Mouse (Mus musculus) gastrocnemius, adult 18-20 months (tissue): Measurements from ENCODE around the gene Plcz1. TPM values are rescaled to one million over a fixed set of nuclear protein-coding genes. Genes with fewer than 3 reads are reported as not detected.
A peak's percentile ranks its signal among the peaks of the same experiment; 100 is the strongest.

Source experiments
- DNase-seq: peaks from one replicate; pipeline ENCODE4 v3.0.0; 2021; ENCODE audit warnings: low spot score
- long read RNA-seq, 2 experiments: library from polyadenylated mRNA; stranded (forward); transcript quantifications; one replicate each; pipeline ENCODE4 v2.0.0; 2021
- total RNA-seq, 2 experiments: library from RNA; stranded (reverse); gene quantifications; 2 replicates each; pipeline ENCODE4 v1.2.3; 2021

Gene Plcz1
- not detected for total RNA-seq
- long read RNA-seq, experiment 1: 0 reads
- long read RNA-seq, experiment 2: 0 reads

GRCm38 (mm10) chr6:140041357-140041756, at the start of gene Plcz1:
TSS of gene Plcz1 (minus strand) at chr6:140041457.
- no peak for DNase-seq

DNA sequence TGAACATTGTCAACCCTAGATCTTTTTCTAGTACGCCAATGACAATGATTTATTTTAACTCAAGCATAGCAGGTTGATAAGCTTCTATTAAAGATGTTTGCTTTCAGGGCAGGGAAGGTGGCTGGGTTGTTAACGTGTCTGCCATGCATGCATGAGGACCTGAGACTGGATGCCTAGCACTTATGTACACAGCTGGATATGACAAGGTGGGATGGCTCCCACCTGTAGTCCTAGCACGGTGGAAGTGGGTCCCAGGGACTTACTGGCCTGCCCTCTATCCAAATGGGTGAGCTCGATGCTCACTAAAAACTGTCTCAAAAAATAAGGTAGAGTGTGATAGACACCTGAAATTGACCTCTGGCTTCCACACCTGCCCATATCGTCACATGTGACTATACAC, 48.6 kb upstream of the Plcz1 start:
- DNase-seq: no peak

- no peak for DNase-seq
These were observed 40.5 kb upstream of the Plcz1 start for GRCm38 (mm10) chr6:140081739-140082138.

DNA sequence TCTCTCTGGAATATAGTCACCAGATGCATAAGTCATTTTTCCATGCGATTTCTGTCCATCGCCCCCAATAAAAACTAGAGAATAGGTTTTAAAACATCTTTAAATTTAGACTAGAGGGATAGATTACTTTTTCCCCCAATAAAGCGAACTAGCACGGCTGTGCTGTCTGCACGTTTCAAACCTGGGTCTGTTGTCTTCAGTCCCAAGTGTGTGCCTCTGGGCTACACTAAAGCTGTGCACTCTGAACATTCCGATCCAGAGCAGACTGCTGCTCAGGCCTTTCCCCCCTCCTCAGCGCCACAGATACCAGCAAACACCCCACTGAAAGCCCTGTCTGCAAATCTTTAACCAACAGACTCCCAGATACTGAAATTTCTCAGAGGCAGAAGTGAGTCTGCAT, 39.7 kb upstream of the Plcz1 start:
- DNase-seq: no peak

DNA sequence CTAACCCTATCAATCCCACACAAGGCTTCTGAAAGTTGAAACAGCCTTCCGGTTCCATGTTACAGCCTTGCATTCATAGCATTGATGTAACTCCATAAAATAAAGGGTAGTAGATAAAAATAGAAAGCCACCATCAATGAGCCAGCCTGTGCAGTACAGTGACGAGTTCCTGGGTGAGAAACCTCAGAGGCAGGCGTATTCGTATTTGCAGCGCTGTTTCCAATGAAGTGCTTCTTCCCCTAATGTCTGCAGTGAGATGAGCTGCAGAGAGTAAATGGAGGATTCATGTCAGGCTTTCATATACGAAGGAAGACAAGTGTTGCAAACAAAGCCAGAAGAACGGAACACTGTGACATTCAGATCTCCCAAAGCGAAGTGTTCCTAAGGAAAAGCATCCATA, 27.9 kb upstream of the Plcz1 start:
- no peak for DNase-seq

- no peak for DNase-seq
These were observed 13.1 kb upstream of the Plcz1 start for GRCm38 (mm10) chr6:140054271-140054928.

GRCm38 (mm10) chr6:140051476-140051875, 10.2 kb upstream of the Plcz1 start:
- peak; percentile 47 for DNase-seq

- no peak for DNase-seq
These were observed 305 bp downstream of the Plcz1 start, which contains the start of gene Capza3 for GRCm38 (mm10) chr6:140040952-140041351. TSS of gene Capza3 (plus strand) at chr6:140041252.

DNA sequence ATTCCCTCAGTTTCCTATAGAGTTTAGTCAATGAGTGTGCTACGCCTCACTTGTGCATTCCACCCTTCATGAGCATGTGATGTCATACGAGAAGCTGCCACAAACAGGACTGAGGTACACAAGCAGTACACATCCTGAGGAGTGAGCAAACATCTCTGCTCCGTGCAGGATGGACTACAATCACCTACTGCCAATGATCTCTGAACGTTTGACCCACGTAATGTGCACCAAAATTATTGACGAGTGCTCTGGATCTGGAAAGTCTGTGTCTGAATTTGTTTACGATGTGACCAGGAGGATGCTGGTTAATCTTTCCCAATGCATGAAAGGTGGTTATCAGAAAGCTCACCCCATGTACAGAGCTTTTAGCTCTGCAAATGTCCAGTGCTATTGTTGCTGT, 16.9 kb downstream of the Plcz1 start:
- DNase-seq: no peak

DNA sequence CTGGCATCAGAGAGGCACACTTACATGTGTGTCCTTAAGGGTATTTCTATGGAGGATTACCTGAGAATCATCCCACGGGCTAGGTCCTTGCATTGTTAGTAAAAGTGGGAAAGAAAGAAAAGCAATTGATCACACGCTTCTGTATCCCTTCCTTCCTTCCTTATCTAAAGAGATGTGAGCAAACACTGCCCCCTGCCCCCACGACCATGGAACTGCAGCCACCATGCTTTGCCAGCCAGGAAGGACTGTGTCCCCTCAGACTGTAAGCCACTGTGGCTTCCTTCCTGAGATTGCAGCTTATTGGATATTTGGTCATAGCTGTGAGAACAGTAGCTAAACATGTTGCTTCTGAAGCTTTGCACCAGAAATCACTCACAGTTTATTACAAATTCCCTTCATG, 36.1 kb downstream of the Plcz1 start:
- DNase-seq: no peak

- no peak for DNase-seq
These were observed 51.7 kb downstream of the Plcz1 start for GRCm38 (mm10) chr6:139989597-139989996.

GRCm38 (mm10) chr6:139989075-139989474, 52.2 kb downstream of the Plcz1 start:
- DNase-seq: no peak

DNA sequence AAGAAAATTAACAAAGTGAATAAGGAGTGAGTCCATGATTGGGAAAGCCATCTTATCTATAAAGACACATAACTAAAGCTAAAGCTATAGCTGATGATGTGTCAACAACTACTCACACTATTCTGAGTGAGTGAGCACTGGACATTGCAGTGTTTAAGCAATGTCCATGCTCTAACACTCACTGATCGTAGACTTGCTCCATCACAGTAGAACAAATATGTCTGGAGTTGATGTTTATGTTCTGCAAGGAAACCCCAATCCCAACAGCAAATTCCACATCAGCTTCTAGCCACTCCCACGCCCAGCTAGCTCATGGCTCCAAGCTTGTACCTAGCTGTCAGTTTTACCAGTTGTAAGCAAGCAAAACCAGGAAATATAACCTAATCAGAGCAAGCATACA, 54.7 kb downstream of the Plcz1 start:
- DNase-seq: no peak

DNA sequence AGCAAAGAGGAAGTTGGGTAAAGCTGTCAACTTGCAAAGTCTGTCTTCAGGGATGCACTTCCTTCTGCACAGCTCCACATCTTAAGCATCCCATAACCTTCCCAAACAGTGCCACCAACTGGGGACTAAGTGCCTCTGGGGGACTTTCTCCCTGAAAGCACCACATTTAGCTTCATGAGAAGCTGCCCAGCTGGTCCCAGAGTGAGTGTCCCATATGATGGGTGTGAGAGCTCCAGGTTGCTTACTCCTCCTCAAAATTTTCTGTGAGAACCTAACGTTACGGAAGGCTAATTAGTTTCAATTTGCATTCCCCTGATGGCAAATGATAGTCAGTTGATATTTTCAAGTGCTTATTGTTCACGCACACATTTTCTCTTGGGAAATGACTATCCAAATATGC, 57.2 kb downstream of the Plcz1 start:
- no peak for DNase-seq

GRCm38 (mm10) chr6:139981061-139981460, 60.2 kb downstream of the Plcz1 start:
- DNase-seq: no peak

GRCm38 (mm10) chr6:139978114-139978513, 63.1 kb downstream of the Plcz1 start:
- no peak for DNase-seq

DNA sequence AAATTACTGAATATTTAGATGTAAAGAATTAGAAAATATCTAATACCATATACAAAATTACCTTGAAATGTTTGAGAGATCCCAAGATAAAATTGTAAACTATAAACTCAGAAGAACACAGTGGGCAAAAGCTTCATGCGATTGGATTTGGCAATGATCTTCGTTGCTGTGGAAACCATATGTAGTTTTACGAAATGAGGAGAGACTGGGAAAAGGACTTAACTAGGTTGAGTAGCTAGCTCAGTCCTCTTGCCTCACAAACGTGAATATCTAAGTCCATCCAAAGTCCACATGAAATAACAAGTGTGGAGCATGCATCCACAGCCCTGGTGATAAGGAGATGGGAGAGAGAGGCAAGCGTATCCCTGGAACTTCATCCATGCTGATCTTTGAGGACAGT, 66.6 kb downstream of the Plcz1 start:
- no peak for DNase-seq

DNA sequence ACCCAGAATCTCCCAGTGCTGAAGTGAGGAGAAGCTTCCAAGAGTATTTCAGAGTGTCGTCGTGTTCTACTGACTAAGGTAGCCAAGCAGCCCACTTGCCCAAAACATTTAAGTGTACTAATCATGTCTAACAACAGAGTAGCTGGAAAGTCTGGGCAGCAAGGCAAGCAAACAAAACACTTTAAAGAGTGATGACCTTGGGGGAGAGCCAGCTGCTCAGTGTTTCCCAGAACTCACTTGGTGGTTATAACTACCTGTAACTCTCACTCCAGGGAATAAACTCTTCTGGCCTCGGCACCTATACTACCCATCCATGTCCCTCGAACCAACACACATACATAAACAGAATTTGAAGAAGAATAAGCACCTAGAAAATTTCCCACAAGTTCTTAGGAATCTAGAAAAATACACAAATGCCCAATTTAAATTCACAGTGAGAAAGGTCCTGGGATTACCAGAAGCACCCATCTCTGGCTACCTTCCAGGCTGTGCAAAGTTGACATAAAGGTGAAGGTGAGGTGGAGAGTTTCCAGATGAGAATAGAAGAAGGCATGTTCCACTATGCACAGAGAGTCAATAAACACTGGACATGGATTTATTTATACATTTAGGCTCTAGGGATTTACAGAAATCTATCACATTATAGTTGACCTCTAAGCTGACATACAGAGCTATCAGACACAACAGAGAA, 69.5 kb downstream of the Plcz1 start:
- no peak for DNase-seq

DNA sequence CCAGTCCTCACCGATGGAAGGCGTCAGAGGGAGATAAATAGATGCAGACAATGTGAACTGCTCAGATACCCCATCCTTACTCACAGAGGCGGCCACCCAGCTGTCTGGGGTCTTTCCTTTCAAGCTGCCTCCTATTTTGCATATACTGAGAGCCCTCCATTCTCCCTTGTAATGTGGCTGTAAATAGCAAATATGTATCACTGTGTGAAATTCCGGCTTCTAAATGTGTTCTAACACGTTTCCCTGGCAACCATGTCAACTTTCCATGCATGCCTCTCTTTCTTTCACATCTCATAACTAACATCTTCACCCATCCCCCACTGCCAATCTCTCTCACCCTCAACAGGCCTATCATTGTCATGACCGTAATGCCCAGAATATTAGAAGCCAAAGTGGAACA, 74.6 kb downstream of the Plcz1 start:
- no peak for DNase-seq

DNA sequence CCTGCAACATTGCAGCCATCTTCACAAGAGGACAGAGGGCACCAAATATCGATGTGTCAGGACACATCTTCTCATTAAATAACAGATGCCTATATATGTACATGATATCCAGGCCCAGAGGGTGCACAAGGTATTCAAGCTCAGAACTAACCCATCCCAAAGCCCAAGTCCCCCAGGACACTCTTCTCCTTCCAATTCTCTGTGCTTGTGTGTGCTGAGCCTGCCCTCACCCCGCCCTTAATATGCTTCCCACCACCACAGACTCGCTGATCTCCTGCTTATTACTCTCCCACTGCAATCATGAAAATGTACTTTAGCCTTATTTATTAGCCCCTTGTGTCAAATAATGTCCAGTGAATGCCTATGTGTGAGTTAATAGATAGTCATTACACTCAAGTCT, 76.4 kb downstream of the Plcz1 start:
- no peak for DNase-seq

DNA sequence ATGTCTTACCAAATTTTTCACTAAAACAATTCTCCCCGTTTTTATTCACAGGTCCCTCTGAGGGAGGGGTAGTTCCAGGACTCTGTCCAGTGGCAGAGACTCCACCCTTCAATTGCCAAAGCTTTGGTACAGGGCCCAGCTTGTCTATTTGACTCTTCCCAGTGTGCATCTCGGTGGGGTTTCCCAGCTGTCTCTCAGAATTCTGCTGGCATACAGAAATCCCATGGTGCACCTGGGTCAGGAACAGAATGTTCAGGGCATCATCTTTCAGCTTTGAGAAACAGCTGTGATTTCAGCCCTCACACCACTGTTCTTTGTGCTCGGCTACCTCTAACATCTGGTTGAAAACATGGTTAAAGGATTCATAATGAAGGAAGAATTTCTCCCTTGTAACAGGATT, 77.5 kb downstream of the Plcz1 start:
- peak; percentile 63 for DNase-seq

DNA sequence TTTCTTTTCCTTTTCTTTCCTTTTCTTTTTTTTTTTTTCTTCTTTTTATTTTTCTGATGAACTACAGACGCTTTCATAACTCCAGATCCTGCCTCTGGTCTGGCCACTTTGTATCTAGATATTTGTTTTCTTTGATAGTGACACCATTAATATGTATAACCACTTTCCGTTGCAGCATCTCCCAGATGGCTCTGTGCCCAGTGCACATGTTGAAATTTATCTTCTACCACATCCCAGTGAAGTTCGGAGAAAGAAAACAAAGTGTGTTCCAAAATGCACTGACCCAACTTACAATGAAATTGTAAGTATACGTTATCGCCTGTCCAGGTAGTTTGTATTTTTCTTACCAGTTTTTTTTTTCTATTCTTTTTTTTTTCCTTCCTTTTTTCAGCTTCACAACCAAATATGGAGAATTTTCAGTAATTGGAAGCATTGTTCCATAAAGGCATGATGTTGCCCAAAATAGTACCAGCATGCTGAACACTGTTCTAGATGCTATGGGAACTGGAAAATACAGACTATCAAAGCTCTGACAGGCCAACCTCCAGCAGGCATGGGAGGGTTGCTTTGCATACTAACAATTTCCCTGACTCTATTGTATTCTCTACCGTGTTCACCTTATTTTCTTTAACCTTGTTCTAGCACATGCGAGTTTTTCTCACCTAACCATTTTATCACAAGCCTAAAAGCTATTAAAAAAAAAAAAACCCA, 83.6 kb downstream of the Plcz1 start:
- no peak for DNase-seq

- no peak for DNase-seq
These were observed 87.7 kb downstream of the Plcz1 start for GRCm38 (mm10) chr6:139953596-139953995.
